Mouse (Mus musculus): ENCODE measurements around the gene Ndufa9.

Gene Ndufa9

GRCm38 (mm10) chr6:126848712-126849704 lies at the start of gene Ndufa9:
Gene Ndufa9, minus strand, starts transcription at chr6:126849136.
- peak; percentile 80 to 96 for DNase-seq (ENCODE audit: low spot score in 2 of 2)

DNA sequence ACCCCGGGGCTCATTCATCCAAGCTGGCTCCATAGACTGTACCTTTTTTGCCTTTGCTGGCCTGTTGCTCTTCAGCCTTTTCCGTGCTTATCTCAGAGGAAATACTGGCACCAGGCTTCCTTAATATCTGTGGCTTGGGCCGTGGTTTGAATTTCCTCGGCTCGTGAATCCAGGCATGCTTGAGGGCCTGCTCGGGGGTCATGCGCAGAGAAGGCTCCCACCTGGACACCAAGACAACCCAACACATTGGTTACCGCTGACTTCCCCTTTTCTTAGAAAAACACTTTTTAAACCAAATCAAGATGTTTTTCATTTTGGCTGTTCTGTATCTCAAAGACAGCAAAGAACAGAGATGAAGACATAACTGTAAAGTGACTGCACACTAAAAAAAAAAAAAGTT lies 28.2 kb upstream of the Ndufa9 start:
- no peak for DNase-seq (ENCODE audit: low spot score in 2 of 2)

DNA sequence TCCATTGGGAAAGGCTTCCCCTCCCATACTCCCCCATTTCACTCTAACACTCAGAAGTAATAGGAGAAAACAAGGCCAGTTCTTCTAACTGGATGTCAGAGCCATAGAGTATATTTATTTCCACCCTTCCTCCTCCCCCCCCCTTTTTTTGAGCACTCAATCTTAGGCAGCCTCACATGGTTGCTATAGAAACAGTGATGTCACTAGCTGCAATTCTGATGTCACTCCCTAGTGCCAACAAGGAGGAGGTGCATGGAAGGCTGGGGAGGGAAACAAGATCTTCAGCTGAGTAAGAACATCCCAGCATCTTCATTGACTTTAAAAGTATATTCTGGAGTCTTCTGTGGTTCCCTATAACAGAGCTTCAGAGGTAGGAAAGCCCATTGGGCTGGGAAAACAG lies 3.9 kb upstream of the Ndufa9 start, which contains the start of gene Akap3:
Akap3 (plus strand) TSS at position 218 of the 400 bp plus-strand sequence.
- no peak for DNase-seq (ENCODE audit: low spot score in 2 of 2)

DNA sequence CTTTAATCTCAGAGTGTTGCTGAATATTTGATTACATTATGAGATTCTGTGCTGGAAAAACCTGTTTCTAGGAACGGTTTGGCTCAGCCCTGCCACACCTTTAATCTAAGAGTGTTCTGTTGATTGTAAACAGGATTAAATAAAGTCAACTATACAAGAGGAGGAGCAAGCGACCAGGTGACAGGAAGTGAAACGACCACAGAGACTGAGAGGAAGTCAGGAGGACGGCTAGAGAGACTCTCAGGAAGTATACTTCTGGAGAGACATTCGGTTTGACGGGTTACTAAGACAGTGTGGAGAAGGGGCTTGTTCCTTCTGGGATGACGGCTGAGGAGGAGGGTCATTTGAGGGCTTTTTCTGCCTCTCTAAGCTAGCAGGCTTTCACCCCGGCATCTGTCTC lies 12.3 kb downstream of the Ndufa9 start:
- DNase-seq (ENCODE audit: low spot score in 2 of 2) = no peak

DNA sequence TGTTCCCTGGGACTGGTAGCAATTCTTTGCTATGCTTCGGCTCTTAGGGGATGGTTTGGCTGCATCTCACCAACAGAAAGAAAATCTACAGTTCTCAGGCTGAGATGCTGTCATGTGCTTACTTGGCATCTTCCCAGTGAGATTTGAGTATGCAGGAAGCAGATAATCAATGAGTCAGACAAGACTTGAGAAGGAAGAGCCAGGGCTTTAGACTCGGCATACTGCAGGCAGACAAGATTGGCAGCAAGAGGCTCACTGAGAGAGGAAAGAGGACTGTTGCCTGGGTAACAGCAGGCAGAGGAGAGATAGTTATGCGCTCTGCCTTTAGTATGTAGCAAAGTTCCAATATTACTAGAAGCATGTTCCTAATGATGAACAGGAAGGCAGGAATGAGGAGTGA lies 25.8 kb downstream of the Ndufa9 start:
- peak; percentile 27 to 33 for DNase-seq (ENCODE audit: low spot score in 2 of 2)

- DNase-seq (ENCODE audit: low spot score in 2 of 2) = no peak
Observed at GRCm38 (mm10) chr6:126816338-126816737, 32.6 kb downstream of the Ndufa9 start.

GRCm38 (mm10) chr6:126815206-126815750 lies 33.7 kb downstream of the Ndufa9 start:
- DNase-seq (ENCODE audit: low spot score in 2 of 2) = no peak

- no peak for DNase-seq (ENCODE audit: low spot score in 2 of 2)
Observed at GRCm38 (mm10) chr6:126811481-126811880, 37.5 kb downstream of the Ndufa9 start.

DNA sequence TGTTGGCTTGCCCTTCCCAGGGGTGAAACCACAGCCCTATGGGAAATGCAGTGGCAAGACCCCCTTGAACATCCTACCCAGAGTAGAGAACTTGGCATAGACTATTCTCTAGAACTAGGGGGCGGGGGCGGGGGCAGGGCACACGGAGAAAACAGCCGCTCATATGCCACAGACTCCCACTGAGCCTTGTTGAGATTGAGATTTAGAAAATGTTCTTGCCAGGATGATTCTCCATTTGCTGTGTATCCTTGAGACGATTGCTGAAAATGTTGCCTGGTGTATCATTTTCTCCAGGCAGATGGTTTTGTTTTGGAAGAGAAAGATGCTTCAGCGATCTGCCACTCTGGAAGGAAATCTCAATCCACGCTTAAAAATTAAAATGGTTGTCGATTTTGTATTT lies 40.4 kb downstream of the Ndufa9 start:
- DNase-seq (ENCODE audit: low spot score in 2 of 2) = no peak

DNA sequence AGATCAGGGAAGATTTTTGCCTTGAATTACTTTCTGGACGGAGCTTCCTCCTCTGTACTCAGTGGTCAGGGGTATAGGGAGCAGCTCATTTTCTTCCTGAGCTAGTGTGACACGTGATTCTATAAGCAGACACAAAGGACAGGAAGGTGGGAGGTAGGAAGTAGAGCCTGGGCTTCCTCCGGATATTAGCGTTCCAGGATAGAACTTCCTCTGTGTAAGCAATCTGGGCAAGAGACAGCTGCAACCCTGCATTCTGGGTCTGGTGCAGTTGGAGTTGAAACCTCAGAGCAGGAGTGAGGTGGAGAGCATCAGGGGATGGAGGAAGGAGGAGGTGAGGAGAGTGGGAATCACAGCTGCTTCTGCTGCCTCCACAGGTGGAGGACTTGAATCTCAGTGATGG lies 40.8 kb downstream of the Ndufa9 start:
- peak in 1 of 2 experiments; percentile 32 for DNase-seq (ENCODE audit: low spot score in 2 of 2)

- DNase-seq (ENCODE audit: low spot score in 2 of 2) = no peak
Observed at GRCm38 (mm10) chr6:126806783-126807182, 42.2 kb downstream of the Ndufa9 start.

DNA sequence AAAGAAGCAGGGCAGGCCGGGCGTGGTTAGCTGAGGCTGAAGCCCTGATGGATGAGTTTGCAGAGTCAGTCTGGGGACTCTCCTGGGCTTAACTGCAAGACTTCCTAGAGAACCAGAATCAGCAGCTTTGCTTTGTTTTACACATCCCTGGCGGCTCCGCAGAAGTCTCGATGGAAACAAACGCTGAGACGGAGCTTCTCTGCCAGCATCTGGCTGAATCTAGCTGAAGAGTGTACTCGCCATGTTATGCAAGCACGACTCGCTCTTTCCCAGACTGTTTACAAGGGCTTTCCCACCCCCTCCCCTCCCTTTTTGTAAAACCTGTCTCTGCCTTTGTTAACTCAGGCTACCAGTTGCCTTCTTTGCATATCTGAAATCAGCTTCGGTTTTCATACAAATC lies 46.0 kb downstream of the Ndufa9 start:
- peak in 1 of 2 experiments; percentile 51 for DNase-seq (ENCODE audit: low spot score in 2 of 2)

DNA sequence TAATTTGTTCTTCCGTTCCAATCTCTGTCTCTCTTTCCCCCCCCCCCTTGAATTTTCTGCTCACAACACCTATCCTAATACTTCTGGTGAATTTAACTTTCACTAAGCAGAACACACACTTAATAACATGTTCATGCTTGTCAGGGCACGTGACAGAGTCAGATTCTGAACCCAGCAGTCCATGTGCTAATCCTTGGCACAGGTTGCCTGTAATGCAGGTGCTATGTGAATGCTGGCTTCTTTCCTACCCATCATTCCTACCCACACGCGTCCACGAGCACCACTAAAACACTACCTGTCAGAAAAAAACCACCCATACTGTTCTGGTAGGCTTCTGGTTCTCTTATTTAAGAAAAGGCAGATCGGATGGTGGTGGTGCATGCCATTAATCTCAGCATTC lies 54.2 kb downstream of the Ndufa9 start:
- no peak for DNase-seq (ENCODE audit: low spot score in 2 of 2)

DNA sequence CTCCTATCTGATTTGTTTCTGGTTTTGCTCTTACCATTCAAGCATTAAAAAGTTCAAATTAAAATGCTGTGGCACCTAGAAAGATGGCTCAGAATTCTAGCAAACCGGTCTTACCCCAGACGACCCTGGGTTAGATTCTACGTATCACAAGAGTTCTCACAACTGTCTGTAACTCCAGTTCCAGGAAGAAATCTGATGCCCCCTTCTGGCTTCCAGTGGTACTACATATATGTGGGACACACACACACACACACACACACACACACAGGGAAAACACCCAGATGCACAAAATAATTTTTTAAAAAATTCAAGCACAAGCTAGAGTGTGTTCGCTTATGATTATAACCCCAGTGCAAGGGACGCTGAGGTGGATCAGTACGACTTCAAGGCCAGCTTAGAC lies 55.2 kb downstream of the Ndufa9 start:
- DNase-seq (ENCODE audit: low spot score in 2 of 2) = no peak

- DNase-seq (ENCODE audit: low spot score in 2 of 2) = peak in 1 of 2 experiments; percentile 68
Observed at GRCm38 (mm10) chr6:126791964-126792363, 57.0 kb downstream of the Ndufa9 start.

DNA sequence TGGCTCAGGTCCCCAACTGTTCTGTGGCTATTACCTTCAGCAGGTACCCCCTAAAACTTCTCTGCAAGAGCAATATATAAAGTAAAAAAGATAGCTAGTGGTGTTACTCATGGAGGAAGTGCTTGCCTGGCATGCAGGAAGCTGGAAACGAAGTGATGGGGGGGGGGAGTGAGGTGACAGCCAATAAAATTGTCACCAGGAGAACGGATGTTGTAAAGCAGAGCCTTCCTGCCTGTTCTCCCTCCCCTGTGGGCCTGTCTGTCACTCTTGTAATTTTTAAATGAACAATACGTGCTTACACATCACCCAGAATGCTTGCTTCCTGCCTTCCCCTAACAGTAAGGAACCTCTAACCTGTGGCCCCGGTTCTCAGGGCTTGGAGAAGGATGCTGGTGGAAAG lies 57.4 kb downstream of the Ndufa9 start:
- no peak for DNase-seq (ENCODE audit: low spot score in 2 of 2)

- DNase-seq (ENCODE audit: low spot score in 2 of 2) = no peak
Observed at GRCm38 (mm10) chr6:126788863-126789262, 60.1 kb downstream of the Ndufa9 start.

DNA sequence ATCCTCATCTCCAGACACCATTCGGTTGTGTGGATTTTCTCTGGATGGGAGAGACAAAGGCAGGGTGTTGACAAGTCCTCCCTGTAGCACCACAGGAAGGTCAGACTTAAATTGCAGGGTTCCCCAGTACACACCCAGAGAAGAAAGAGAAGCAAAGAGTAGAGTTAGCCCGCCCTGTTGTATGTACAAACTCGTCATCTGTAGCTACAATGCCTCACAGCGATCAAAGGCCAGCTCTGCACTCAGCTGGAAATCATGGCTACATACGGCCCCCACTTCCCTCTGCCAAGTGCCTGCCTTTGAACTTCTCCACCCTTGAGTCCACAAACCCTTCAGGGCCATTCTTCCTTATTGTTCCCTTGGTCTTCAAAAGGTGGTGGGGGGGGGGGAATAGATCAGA lies 64.7 kb downstream of the Ndufa9 start:
- no peak for DNase-seq (ENCODE audit: low spot score in 2 of 2)

GRCm38 (mm10) chr6:126783651-126784066 lies 65.3 kb downstream of the Ndufa9 start:
- DNase-seq (ENCODE audit: low spot score in 2 of 2) = peak; percentile 72 to 79

GRCm38 (mm10) chr6:126783056-126783455 lies 65.9 kb downstream of the Ndufa9 start:
- DNase-seq (ENCODE audit: low spot score in 2 of 2) = no peak

GRCm38 (mm10) chr6:126777889-126778288 lies 71.0 kb downstream of the Ndufa9 start:
- no peak for DNase-seq (ENCODE audit: low spot score in 2 of 2)

DNA sequence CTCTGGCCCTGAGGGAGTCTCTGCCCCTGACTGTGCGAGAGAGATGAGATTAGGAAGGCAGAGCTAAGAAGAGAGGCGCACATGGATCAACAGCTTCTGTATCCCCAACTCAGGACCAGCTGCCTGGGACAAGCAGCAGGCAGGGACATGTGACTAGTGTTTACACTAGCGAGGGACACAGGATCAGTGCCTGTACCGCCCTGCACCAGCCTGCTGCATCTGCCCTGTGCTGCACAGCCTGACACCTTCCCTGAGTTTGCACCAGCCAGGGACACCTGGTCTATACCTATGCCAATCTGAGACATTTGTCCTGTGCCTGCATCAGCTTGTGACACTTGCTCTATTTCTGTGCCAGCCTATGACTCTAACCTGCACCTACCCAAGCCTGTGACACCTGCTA lies 75.1 kb downstream of the Ndufa9 start:
- DNase-seq (ENCODE audit: low spot score in 2 of 2) = no peak

GRCm38 (mm10) chr6:126772326-126772725 lies 76.6 kb downstream of the Ndufa9 start:
- no peak for DNase-seq (ENCODE audit: low spot score in 2 of 2)
